Mouse (Mus musculus) heart, postnatal 0 days (tissue): Measurements from ENCODE around the gene Skap2. TPM values are rescaled to one million over a fixed set of nuclear protein-coding genes. Genes with fewer than 3 reads are reported as not detected.

Experiments
- ATAC-seq: fragments of 200-750 bp; cut with Nextera tagmentation; 2 replicates; pipeline ENCODE4 v1.8.0; 2017; ENCODE audit warnings: low read depth, moderate number of reproducible peaks, moderate library complexity; ENCODE audit not compliant: insufficient read depth
- DNase-seq: peaks from one replicate; pipeline ENCODE4 v3.0.0-alpha.2; 2016; ENCODE audit warnings: low spot score
- H3K27ac ChIP-seq: fragments of 300-500 bp; sonication (generic); 2 replicates; pipeline ENCODE4 v1.5.1; 2014; ENCODE audit warnings: low read depth, mild to moderate bottlenecking
- H3K27me3 ChIP-seq: fragments of 300-500 bp; sonication (generic); 2 replicates; pipeline ENCODE4 v1.6.1; 2014; ENCODE audit warnings: low read length, mixed read lengths; ENCODE audit not compliant: control insufficient read depth, insufficient read depth
- H3K36me3 ChIP-seq: fragments of 300-500 bp; sonication (generic); replicated peaks from 2 replicates; pipeline ENCODE4 v1.6.1; 2014; ENCODE audit warnings: low read length, mixed read lengths; ENCODE audit not compliant: control insufficient read depth, insufficient read depth
- H3K4me1 ChIP-seq: fragments of 300-500 bp; sonication (generic); 2 replicates; pipeline ENCODE4 v1.6.1; 2014; ENCODE audit warnings: antibody characterized with exemption; ENCODE audit not compliant: control insufficient read depth, insufficient read depth
- H3K4me2 ChIP-seq: fragments of 300-500 bp; sonication (generic); 2 replicates; pipeline ENCODE4 v1.6.1; 2014; ENCODE audit warnings: low read depth, mild to moderate bottlenecking, low read length, moderate library complexity
- H3K4me3 ChIP-seq: fragments of 300-500 bp; sonication (generic); 2 replicates; pipeline ENCODE4 v1.5.1; 2014; ENCODE audit warnings: low read depth, low read length
- H3K9ac ChIP-seq: fragments of 300-500 bp; sonication (generic); replicated peaks from 2 replicates; pipeline ENCODE4 v1.6.1; 2014; ENCODE audit warnings: low read depth, low read length, mixed read lengths
- H3K9me3 ChIP-seq: fragments of 300-500 bp; sonication (generic); replicated peaks from 2 replicates; pipeline ENCODE4 v1.6.1; 2016; ENCODE audit warnings: low read length; ENCODE audit not compliant: control insufficient read depth
- CTCF ChIP-seq: IDR thresholded peaks from 2 replicates; pipeline ENCODE4 v1.5.1; 2016; ENCODE audit warnings: antibody characterized with exemption, control low read depth, low read depth
- EP300 ChIP-seq: IDR thresholded peaks from 2 replicates; pipeline ENCODE4 v1.6.1; 2016; ENCODE audit warnings: antibody characterized with exemption, low read depth
- WGBS: fragments of 180-500 bp; shearing (Covaris S2); extraction: QIAGEN DNeasy Blood & Tissue Kit; methylation state at CpG from one replicate; pipeline ENCODE4 v1.1.7; 2014; 5-methylcytosine and 5-hydroxymethylcytosine counted together
- polyA plus RNA-seq: library from polyadenylated mRNA; unstranded; fragments of >200 nt; fragmentation: Nextera tagmentation; extraction: Ambion mirVana; gene quantifications from 2 replicates; pipeline ENCODE4 v1.2.1, GENCODE M21; 2015
- total RNA-seq: library from RNA; depleted of rRNA; stranded (reverse); fragments of >200 nt; gene quantifications from 2 replicates; pipeline ENCODE4 v1.2.3, GENCODE M21; 2014; ENCODE audit warnings: low replicate concordance

Gene Skap2
- total and polyA plus RNA-seq, 2 experiments from 2014 or later = 10.7 to 13.9 TPM

DNA sequence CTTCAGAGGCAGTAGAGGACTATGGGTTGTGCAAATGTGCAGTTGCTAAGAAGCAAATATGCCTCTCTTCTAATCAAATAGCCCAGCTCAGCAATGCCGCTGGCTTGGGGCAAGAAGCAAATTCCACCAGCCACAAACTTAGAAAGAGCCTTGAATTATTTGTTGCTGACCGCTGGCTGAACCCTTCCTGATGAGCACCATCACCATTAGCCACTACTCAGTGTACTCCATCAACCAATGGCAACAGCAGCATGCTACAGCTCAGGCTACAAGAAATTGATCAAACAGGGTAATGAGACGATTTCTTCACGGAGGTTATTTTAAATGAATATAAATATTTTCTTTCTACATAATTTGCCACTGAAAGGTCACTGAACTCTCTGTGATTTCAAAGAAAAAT lies 36.6 kb downstream of the Skap2 start:
- Histone ChIP-seq H3K4me1 (no peaks in the 10 kb centered on the region), H3K4me3 (no peak overlapping the region), H3K9ac (no peak overlapping the region), H3K9me3 (no peaks in the 10 kb centered on the region), H3K27ac (no peak overlapping the region), H3K27me3 (no peaks in the 10 kb centered on the region), H3K36me3 (no peaks in the 10 kb centered on the region), H3K4me2 (no peak overlapping the region)
- 76% methylated on average over 4 of the region's 4 CpGs for WGBS
- ATAC-seq = no peak
- TF ChIP-seq CTCF (no peak), EP300 (no peak)
- no peak for DNase-seq

- no peak overlapping the region for H3K27ac ChIP-seq
- H3K9me3 ChIP-seq = no peaks in the 10 kb centered on the region
- no peaks in the 10 kb centered on the region for H3K36me3 ChIP-seq
- TF ChIP-seq CTCF (no peak), EP300 (no peak)
- no peaks in the 10 kb centered on the region for H3K4me1 ChIP-seq
- H3K9ac ChIP-seq = no peak overlapping the region
- H3K4me3 ChIP-seq = no peak overlapping the region
- no peak for DNase-seq
- no peaks in the 10 kb centered on the region for H3K27me3 ChIP-seq
- H3K4me2 ChIP-seq = no peak overlapping the region
- WGBS = 50% methylated on average over 4 of the region's 4 CpGs
- ATAC-seq = no peak
Measured at GRCm38 (mm10) chr6:51958992-51959391, 53.4 kb downstream of the Skap2 start.

- 36% methylated on average over 4 of the region's 4 CpGs for WGBS
- TF ChIP-seq CTCF (no peak), EP300 (no peak)
- H3K4me2 ChIP-seq = no peak overlapping the region
- H3K9me3 ChIP-seq = no peaks in the 10 kb centered on the region
- H3K9ac ChIP-seq = no peak overlapping the region
- H3K4me3 ChIP-seq = no peak overlapping the region
- H3K4me1 ChIP-seq = no peaks in the 10 kb centered on the region
- no peak overlapping the region for H3K27ac ChIP-seq
- ATAC-seq = no peak
- H3K36me3 ChIP-seq = no peaks in the 10 kb centered on the region
- H3K27me3 ChIP-seq = no peaks in the 10 kb centered on the region
- no peak for DNase-seq
Measured at GRCm38 (mm10) chr6:51956048-51956792, 56.1 kb downstream of the Skap2 start.

GRCm38 (mm10) chr6:51947661-51948060 lies 64.7 kb downstream of the Skap2 start:
- no peak overlapping the region for H3K4me2 ChIP-seq
- H3K4me1 ChIP-seq = no peaks in the 10 kb centered on the region
- no peaks in the 10 kb centered on the region for H3K9me3 ChIP-seq
- DNase-seq (no peak), ATAC-seq (no peak)
- H3K9ac ChIP-seq = no peak overlapping the region
- no peaks in the 10 kb centered on the region for H3K27me3 ChIP-seq
- no peak overlapping the region for H3K27ac ChIP-seq
- H3K4me3 ChIP-seq = no peak overlapping the region
- H3K36me3 ChIP-seq = no peaks in the 10 kb centered on the region
- TF ChIP-seq EP300 (no peak), CTCF (no peak)

- Histone ChIP-seq H3K9me3 (no peaks in the 10 kb centered on the region), H3K36me3 (no peaks in the 10 kb centered on the region), H3K4me3 (no peak overlapping the region), H3K4me2 (no peak overlapping the region), H3K27ac (no peak overlapping the region), H3K4me1 (no peaks in the 10 kb centered on the region), H3K9ac (no peak overlapping the region), H3K27me3 (no peaks in the 10 kb centered on the region)
- no peak for DNase-seq
- 66% methylated on average over 2 of the region's 2 CpGs for WGBS
- TF ChIP-seq EP300 (no peak), CTCF (no peak)
- ATAC-seq = no peak
Measured at GRCm38 (mm10) chr6:51944916-51945315, 67.4 kb downstream of the Skap2 start.

DNA sequence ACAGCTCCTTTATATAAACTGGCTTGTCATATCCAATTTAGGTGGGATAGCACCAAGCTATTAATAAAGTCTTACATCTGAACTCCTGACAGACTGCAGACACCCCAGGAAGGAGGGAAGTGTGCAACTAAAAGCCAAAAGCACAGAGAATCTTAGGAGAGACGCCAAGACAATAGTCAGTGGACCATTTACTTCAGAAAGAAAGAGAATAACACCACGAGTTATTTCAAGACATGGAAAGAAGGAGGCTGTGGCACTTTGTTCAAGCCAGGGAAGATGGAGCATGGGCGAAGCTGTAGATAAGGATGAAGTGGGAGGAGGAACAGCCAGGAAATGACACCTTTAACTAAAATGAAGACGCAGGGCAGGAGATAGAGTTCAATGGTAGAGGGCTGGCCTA lies 78.4 kb downstream of the Skap2 start:
- Histone ChIP-seq H3K9me3 (no peaks in the 10 kb centered on the region), H3K4me2 (no peak overlapping the region), H3K9ac (no peak overlapping the region), H3K4me3 (no peak overlapping the region), H3K27me3 (no peaks in the 10 kb centered on the region), H3K4me1 (no peaks in the 10 kb centered on the region), H3K27ac (no peak overlapping the region), H3K36me3 (no peaks in the 10 kb centered on the region)
- TF ChIP-seq CTCF (no peak), EP300 (no peak)
- 36% methylated on average over 4 of the region's 4 CpGs for WGBS
- ATAC-seq (no peak), DNase-seq (no peak)
